Mouse (Mus musculus) hindbrain, embryonic 11.5 days (tissue): Measurements from ENCODE around the gene Unc45a. TPM values are rescaled to one million over a fixed set of nuclear protein-coding genes. Genes with fewer than 3 reads are reported as not detected.

ENCODE experiments used
- ATAC-seq: fragments of 200-750 bp; cut with Nextera tagmentation; 2 replicates; pipeline ENCODE4 v1.8.0; 2017; ENCODE audit warnings: mild to moderate bottlenecking, moderate TSS enrichment, moderate library complexity; ENCODE audit not compliant: low FRiP score
- DNase-seq: peaks from one replicate; pipeline ENCODE4 v3.0.0-alpha.2; 2015; ENCODE audit warnings: low spot score
- H3K27ac ChIP-seq: fragments of 300-500 bp; sonication (generic); 2 replicates; pipeline ENCODE4 v1.5.1; 2014; ENCODE audit warnings: mild to moderate bottlenecking, low read depth, low read length
- H3K27me3 ChIP-seq: fragments of 300-500 bp; sonication (generic); 2 replicates; pipeline ENCODE4 v1.6.1; 2014; ENCODE audit warnings: mild to moderate bottlenecking, low read length, moderate library complexity, mixed read lengths; ENCODE audit not compliant: control insufficient read depth, insufficient read depth
- H3K36me3 ChIP-seq: fragments of 300-500 bp; sonication (generic); 2 replicates; pipeline ENCODE4 v1.6.1; 2014; ENCODE audit warnings: mild to moderate bottlenecking, low read length, moderate library complexity, mixed read lengths; ENCODE audit not compliant: control insufficient read depth, insufficient read depth
- H3K4me1 ChIP-seq: fragments of 300-500 bp; sonication (generic); replicated peaks from 2 replicates; pipeline ENCODE4 v1.6.1; 2014; ENCODE audit warnings: low read length, mixed read lengths; ENCODE audit not compliant: control insufficient read depth, insufficient read depth
- H3K4me2 ChIP-seq: fragments of 300-500 bp; sonication (generic); replicated peaks from 2 replicates; pipeline ENCODE4 v1.6.1; 2014; ENCODE audit warnings: mild to moderate bottlenecking, low read depth, low read length
- H3K4me3 ChIP-seq: fragments of 300-500 bp; sonication (generic); 2 replicates; pipeline ENCODE4 v1.5.1; 2014; ENCODE audit warnings: low read depth, low read length
- H3K9ac ChIP-seq: fragments of 300-500 bp; sonication (generic); 2 replicates; pipeline ENCODE4 v1.6.1; 2014; ENCODE audit warnings: low read depth, low read length
- H3K9me3 ChIP-seq: fragments of 300-500 bp; sonication (generic); 2 replicates; pipeline ENCODE4 v1.6.1; 2016; ENCODE audit warnings: low read length; ENCODE audit not compliant: control insufficient read depth
- WGBS: fragments of 180-500 bp; shearing (Covaris S2); extraction: QIAGEN DNeasy Blood & Tissue Kit; methylation state at CpG from one replicate; pipeline ENCODE4 v1.1.7; 2014; 5-methylcytosine and 5-hydroxymethylcytosine counted together
- polyA plus RNA-seq: library from polyadenylated mRNA; unstranded; fragments of >200 nt; fragmentation: Nextera tagmentation; extraction: Ambion mirVana; gene quantifications from 2 replicates; pipeline ENCODE4 v1.2.1, GENCODE M21; 2014

Gene Unc45a
- polyA plus RNA-seq, 1 experiment from 2014 or later: 23.4 TPM

- DNase-seq: peak; percentile 99
- Histone ChIP-seq H3K9ac (peak within 1 kb of the TSS; percentile 84), H3K4me2 (peak within 1 kb of the TSS; percentile 74), H3K27ac (peak within 1 kb of the TSS; percentile 65), H3K36me3 (no peaks in the 10 kb centered on the region), H3K27me3 (no peaks in the 10 kb centered on the region), H3K4me3 (peak within 1 kb of the TSS; percentile 86), H3K4me1 (no peaks in the 10 kb centered on the region), H3K9me3 (no peaks in the 10 kb centered on the region)
- 1% methylated on average over 52 of the region's 52 CpGs for WGBS
- ATAC-seq: peak; percentile 98
These were observed 46.6 kb downstream of the Unc45a start, which contains the start of gene Prc1 for GRCm38 (mm10) chr7:80294062-80294763. Gene Prc1, plus strand, starts transcription at chr7:80294450.

- H3K36me3 ChIP-seq: 0 out of 2 replicates have a peak, but pooled peaks cover 2% of the 10 kb centered on the region
These were observed 53.1 kb downstream of the Unc45a start for GRCm38 (mm10) chr7:80287736-80288135.

GRCm38 (mm10) chr7:80285725-80286124, 55.1 kb downstream of the Unc45a start:
- no peaks in the 10 kb centered on the region for H3K27me3 ChIP-seq
- no peak overlapping the region for H3K4me3 ChIP-seq
- H3K27ac ChIP-seq: no peak overlapping the region
- H3K9ac ChIP-seq: no peak overlapping the region
- 94% methylated on average over 6 of the region's 6 CpGs for WGBS
- no peak for DNase-seq
- H3K36me3 ChIP-seq: 0 out of 2 replicates have a peak, but pooled peaks cover 2% of the 10 kb centered on the region
- H3K9me3 ChIP-seq: no peaks in the 10 kb centered on the region
- no peaks in the 10 kb centered on the region for H3K4me1 ChIP-seq
- H3K4me2 ChIP-seq: no peak overlapping the region
- ATAC-seq: no peak

More at GRCm38 (mm10) chr7:80287736-80288135, 53.1 kb downstream of the Unc45a start:
- ATAC-seq: no peak
- Histone ChIP-seq H3K27ac (no peak overlapping the region), H3K4me2 (no peak overlapping the region), H3K9ac (no peak overlapping the region), H3K27me3 (no peaks in the 10 kb centered on the region), H3K4me1 (no peaks in the 10 kb centered on the region), H3K9me3 (no peaks in the 10 kb centered on the region), H3K4me3 (no peak overlapping the region)
- 71% methylated on average over 10 of the region's 10 CpGs for WGBS
- DNase-seq: no peak

GRCm38 (mm10) chr7:80284391-80284790, 56.4 kb downstream of the Unc45a start:
- WGBS: 90% methylated on average over 5 of the region's 5 CpGs
- Histone ChIP-seq H3K9ac (no peak overlapping the region), H3K4me1 (no peaks in the 10 kb centered on the region), H3K27me3 (no peaks in the 10 kb centered on the region), H3K4me3 (no peak overlapping the region), H3K4me2 (no peak overlapping the region), H3K36me3 (0 out of 2 replicates have a peak, but pooled peaks cover 2% of the 10 kb centered on the region), H3K9me3 (no peaks in the 10 kb centered on the region), H3K27ac (no peak overlapping the region)
- DNase-seq: no peak
- ATAC-seq: no peak

GRCm38 (mm10) chr7:80283226-80283918, 57.4 kb downstream of the Unc45a start:
- no peak overlapping the region for H3K27ac ChIP-seq
- 79% methylated on average over 3 of the region's 3 CpGs for WGBS
- DNase-seq (no peak), ATAC-seq (no peak)
- no peaks in the 10 kb centered on the region for H3K4me1 ChIP-seq
- no peak overlapping the region for H3K4me3 ChIP-seq
- H3K4me2 ChIP-seq: no peak overlapping the region
- 0 out of 2 replicates have a peak, but pooled peaks cover 2% of the 10 kb centered on the region for H3K36me3 ChIP-seq
- no peaks in the 10 kb centered on the region for H3K27me3 ChIP-seq
- no peaks in the 10 kb centered on the region for H3K9me3 ChIP-seq
- no peak overlapping the region for H3K9ac ChIP-seq

GRCm38 (mm10) chr7:80281646-80282045, 59.2 kb downstream of the Unc45a start:
- Histone ChIP-seq H3K4me3 (no peak overlapping the region), H3K27me3 (no peaks in the 10 kb centered on the region), H3K4me2 (no peak overlapping the region), H3K36me3 (0 out of 2 replicates have a peak, but pooled peaks cover 2% of the 10 kb centered on the region), H3K27ac (no peak overlapping the region), H3K9me3 (no peaks in the 10 kb centered on the region), H3K4me1 (no peaks in the 10 kb centered on the region), H3K9ac (no peak overlapping the region)
- WGBS: 88% methylated on average over 3 of the region's 3 CpGs
- ATAC-seq (no peak), DNase-seq (no peak)

- DNase-seq: no peak
- Histone ChIP-seq H3K4me2 (no peak overlapping the region), H3K27ac (no peak overlapping the region), H3K36me3 (peaks cover 2% of the 10 kb centered on the region; the same call in 1 of the 2 replicates), H3K9me3 (no peaks in the 10 kb centered on the region), H3K4me3 (no peak overlapping the region), H3K4me1 (no peaks in the 10 kb centered on the region), H3K27me3 (no peaks in the 10 kb centered on the region), H3K9ac (no peak overlapping the region)
- ATAC-seq: no peak
- WGBS: 90% methylated on average over 2 of the region's 2 CpGs
These were observed 59.8 kb downstream of the Unc45a start for GRCm38 (mm10) chr7:80280998-80281397.

- Histone ChIP-seq H3K9ac (no peak overlapping the region), H3K9me3 (peaks cover 3% of the 10 kb centered on the region), H3K36me3 (peaks cover 7% of the 10 kb centered on the region), H3K4me2 (no peak overlapping the region), H3K27ac (no peak overlapping the region), H3K4me3 (no peak overlapping the region), H3K4me1 (no peaks in the 10 kb centered on the region), H3K27me3 (no peaks in the 10 kb centered on the region)
- ATAC-seq: no peak
- no peak for DNase-seq
- 81% methylated on average over 10 of the region's 10 CpGs for WGBS
These were observed 60.8 kb downstream of the Unc45a start for GRCm38 (mm10) chr7:80280032-80280431.
